Mouse (Mus musculus) Patski (cell line): ENCODE data around the gene Dlg5. TPM values are rescaled to one million over a fixed set of nuclear protein-coding genes. Genes with fewer than 3 reads are reported as not detected.

Experiments
- ATAC-seq: fragments of 100-300 bp; one replicate; pipeline ENCODE4 v1.8.0; 2021
- CTCF ChIA-PET: fragments of 350-600 bp; sonication (Branson Sonifier 250); formaldehyde crosslinking; loops from one replicate; lab custom pipeline; 2022; ENCODE audit warnings: inconsistent platforms; lab: Charles Lee
- POLR2A ChIA-PET: fragments of 350-600 bp; sonication (Branson Sonifier 250); formaldehyde crosslinking; loops from one replicate; lab custom pipeline; 2022; ENCODE audit warnings: antibody characterized with exemption, inconsistent platforms; lab: Charles Lee
- DNase-seq: peaks from one replicate; pipeline ENCODE4 v3.0.0-alpha.2; 2011; ENCODE audit warnings: low read depth, low spot score
- H3K27me3 ChIP-seq: fragments of 371-371 bp; one replicate; pipeline ENCODE4 v1.5.1; 2021
- CTCF ChIP-seq: fragments of 100-300 bp; IDR thresholded peaks from one replicate; pipeline ENCODE4 v1.5.1; 2021
- in situ Hi-C: fragments of 300-500 bp; cut with MboI; formaldehyde crosslinking; loops from 3 replicates; pipeline ENCODE4 v1.11.1; 2018; ENCODE audit warnings: low pct_unique_long_range_greater_than_20kb, mixed read lengths
- polyA plus RNA-seq: library from polyadenylated mRNA; unstranded; gene quantifications from one replicate; pipeline ENCODE4 v1.2.3, GENCODE M21; 2021

The Dlg5 gene
- polyA plus RNA-seq, 1 experiment from 2014 or later, result 71.3 TPM

- TF ChIP-seq CTCF, result no peak
- ATAC-seq (no peak), DNase-seq (no peak)
- ChIA-PET POLR2A (no interaction called here), CTCF (no interaction called here)
- in situ Hi-C loops, result loop anchor here (5.0 kb wide), 1 partner anchor 42 kb away; no protein-coding TSS in a partner anchor
- no peaks in the 10 kb centered on the region for H3K27me3 ChIP-seq
These were observed 44.9 kb downstream of the Dlg5 start for GRCm38 (mm10) chr14:24200771-24201170.

DNA sequence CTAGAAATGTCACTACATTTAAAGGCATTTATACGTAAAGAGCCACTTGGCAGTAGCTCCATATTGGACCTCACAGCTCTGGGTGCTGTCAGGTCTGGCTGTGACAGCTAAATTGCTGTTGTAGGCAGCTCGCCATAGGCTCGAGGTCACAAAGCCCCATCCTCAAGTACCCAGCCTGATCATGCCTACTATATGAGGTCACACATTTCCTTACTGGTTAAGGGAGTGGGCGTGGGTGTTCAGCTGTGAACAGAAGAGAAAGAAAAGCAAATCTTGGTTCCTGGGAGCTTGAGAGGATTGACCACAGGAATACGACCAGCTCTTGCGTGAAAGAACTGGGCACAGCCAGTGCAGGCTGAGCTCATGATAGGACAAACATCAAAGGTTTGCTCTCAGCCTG lies 46.0 kb downstream of the Dlg5 start:
- ChIA-PET CTCF (interaction anchor here (0.9 kb wide), 1 partner anchor 24 kb away, joined by 3 read pairs; no protein-coding TSS in a partner anchor), POLR2A (no interaction called here)
- TF ChIP-seq CTCF, result no peak
- no peaks in the 10 kb centered on the region for H3K27me3 ChIP-seq
- ATAC-seq (peak; percentile 89), DNase-seq (no peak)
- in situ Hi-C loops, result loop anchor here (5.0 kb wide), 1 partner anchor 43 kb away; no protein-coding TSS in a partner anchor

DNA sequence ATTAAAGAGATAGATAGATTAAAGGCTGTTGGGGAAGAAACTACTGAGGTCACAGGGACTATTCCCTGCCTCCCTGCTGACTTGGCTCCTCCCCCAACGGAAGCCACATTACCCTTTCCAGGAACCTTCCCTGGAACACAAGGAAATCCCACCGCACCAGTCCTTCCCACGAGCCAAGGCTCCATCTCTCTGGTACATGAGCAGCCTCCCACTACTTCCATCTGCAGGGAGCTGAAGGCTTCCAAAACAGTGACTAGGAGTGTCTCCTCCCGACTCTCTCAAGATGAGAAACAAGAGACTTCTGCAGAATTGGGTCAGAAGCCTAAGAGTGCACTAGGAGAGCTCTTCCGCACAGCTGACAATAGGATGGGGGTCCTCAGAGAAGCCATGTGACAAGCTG lies 47.9 kb downstream of the Dlg5 start:
- H3K27me3 ChIP-seq, result no peaks in the 10 kb centered on the region
- DNase-seq (no peak), ATAC-seq (no peak)
- CTCF ChIA-PET, result interaction anchor here (1.3 to 2.0 kb wide), 2 partner anchors 13 to 26 kb away, joined by 5 to 6 read pairs; no protein-coding TSS in a partner anchor
- in situ Hi-C loops, result no loop called here
- POLR2A ChIA-PET, result interaction anchor here (1.6 kb wide), 1 partner anchor 16 kb away, joined by 3 read pairs; no protein-coding TSS in a partner anchor
- no peak for TF ChIP-seq CTCF

DNA sequence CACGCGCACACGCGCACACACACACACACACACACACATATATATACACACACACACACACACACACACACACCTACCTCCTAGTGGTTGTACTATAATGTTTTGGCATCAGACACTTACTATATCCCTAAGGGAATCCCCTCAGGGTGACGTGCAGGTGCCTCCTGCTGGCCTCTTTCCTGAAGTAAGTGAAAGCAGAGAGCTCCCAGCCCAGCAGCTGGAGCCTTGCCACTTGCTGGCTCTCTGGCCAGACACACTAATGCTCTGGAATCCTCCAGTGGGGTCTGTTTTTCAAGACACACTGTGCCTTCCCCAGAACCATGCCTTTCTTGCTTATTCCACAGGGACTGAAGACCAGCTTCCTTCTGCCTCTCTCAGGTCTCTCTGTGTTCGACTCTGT lies 48.8 kb downstream of the Dlg5 start:
- in situ Hi-C loops, result no loop called here
- ChIA-PET CTCF (interaction anchor here (1.2 to 2.0 kb wide), 3 partner anchors 12 to 38 kb away, joined by 3 to 6 read pairs (median 5); no protein-coding TSS in a partner anchor), POLR2A (interaction anchor here (0.6 to 1.6 kb wide), 2 partner anchors 15 to 129 kb away, joined by 3 read pairs; no protein-coding TSS in a partner anchor)
- H3K27me3 ChIP-seq, result no peaks in the 10 kb centered on the region
- ATAC-seq (no peak), DNase-seq (peak; percentile 54)
- no peak for TF ChIP-seq CTCF

DNA sequence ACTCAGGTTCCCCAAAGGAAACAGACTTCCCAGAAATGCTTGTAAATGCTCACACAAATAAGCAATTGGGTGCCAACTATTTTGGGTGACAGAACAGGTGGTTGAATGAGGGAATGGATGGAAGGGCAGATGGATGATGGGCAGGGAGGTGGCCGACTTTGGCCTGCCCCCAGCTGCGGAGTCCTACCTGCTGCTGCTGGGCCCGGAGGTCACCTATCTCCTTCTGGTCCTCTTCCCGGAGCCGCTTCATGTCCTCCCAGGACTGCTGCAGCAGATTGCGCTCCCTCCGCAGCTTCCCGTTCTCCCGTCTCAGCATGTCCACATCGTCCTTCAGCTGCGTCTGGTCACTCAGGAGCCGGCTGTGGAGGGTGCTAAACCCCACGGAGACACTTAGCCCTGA lies 55.6 kb downstream of the Dlg5 start:
- CTCF ChIA-PET, result no interaction called here
- ATAC-seq, result no peak

DNA sequence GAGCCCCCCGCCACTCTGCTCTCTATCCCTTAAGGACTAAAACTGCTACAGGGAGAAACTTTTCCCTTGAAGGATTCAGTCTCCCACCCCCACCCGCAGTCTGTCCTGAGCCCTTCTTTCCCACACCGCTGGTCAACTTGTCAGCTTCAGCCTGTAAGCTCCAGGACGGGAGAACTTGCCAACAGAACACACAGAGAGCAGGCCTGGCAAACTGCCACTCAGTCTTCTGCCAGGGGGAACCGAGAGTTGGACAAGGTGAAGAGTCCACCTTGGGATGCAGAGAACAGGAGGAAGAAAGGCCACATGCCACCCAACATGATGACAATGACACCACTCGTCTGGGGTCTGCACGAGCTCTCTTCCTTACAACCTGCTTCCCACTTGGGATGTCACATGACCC lies 56.1 kb downstream of the Dlg5 start:
- no peak for DNase-seq
- TF ChIP-seq CTCF, result no peak
- ChIA-PET POLR2A (interaction anchor here (0.6 kb wide), 1 partner anchor 31 kb away, joined by 3 read pairs; no protein-coding TSS in a partner anchor), CTCF (no interaction called here)
- in situ Hi-C loops, result no loop called here
- H3K27me3 ChIP-seq, result no peaks in the 10 kb centered on the region
- ATAC-seq, result no peak

More for the DNA sequence above, 55.6 kb downstream of the Dlg5 start:
- in situ Hi-C loops, result no loop called here
- no peaks in the 10 kb centered on the region for H3K27me3 ChIP-seq
- TF ChIP-seq CTCF, result no peak
- DNase-seq, result no peak
- POLR2A ChIA-PET, result interaction anchor here (0.6 kb wide), 1 partner anchor 30 kb away, joined by 3 read pairs; no protein-coding TSS in a partner anchor

GRCm38 (mm10) chr14:24185514-24185913 lies 60.2 kb downstream of the Dlg5 start:
- H3K27me3 ChIP-seq, result no peaks in the 10 kb centered on the region
- in situ Hi-C loops, result no loop called here
- ATAC-seq (no peak), DNase-seq (no peak)
- TF ChIP-seq CTCF, result no peak
- POLR2A ChIA-PET, result no interaction called here
- CTCF ChIA-PET, result interaction anchor here (1.0 to 1.9 kb wide), 3 partner anchors 12 to 88 kb away, joined by 3 to 5 read pairs (median 3); no protein-coding TSS in a partner anchor

DNA sequence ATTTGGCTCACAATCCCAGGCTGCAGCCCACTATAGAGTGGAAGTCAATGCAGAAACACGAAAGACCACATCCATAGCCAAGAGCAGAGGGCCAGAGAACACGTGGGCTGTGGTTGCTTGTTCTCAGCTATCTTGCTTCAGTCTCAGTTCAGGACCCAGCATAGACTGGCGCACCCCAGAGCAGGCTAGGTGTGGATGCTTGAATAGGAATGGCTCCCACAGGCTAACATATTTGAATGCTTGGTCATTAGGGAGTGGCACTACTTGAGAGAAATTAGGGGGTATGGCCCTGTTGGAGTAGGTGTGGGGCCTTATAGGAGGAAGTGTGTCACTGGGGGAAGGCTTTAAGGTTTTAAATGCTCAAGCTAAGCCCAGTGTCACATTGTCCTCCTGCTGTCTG lies 62.8 kb downstream of the Dlg5 start:
- in situ Hi-C loops, result no loop called here

DNA sequence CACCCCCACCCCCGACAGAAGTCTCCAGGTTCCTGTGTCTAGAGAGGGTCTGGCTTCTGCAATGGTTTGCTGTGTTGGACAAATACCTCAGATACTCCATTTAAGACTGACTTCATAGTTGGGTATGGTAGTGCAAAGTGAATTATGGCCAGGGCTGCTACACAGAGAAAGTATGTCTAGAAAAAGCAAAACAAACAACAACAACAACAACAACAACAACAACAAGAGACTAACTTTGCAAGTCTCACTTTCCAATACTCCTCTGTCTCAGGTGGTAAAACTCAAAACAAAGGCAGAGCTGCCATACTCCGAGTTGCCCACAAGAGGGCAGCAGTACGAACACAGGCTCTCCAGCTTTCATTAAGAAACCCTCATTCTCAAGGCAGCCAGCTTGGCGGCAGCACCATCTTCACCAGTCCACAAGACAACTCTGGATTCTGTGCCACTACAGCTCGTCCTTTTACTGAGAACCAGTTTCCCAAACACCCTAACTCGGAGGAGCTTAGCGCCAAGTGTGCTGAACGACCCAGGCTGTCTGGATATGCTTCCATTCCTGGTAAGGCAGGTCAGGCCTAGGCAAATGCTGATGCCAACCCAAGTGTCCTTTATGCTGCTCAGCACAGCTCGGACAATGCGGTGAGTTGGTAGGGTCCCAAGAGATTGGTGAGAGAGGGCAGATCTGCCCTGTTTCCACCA lies 63.8 kb downstream of the Dlg5 start:
- TF ChIP-seq CTCF, result no peak
- ChIA-PET POLR2A (interaction anchor here (1.0 to 1.8 kb wide), 2 partner anchors 15 to 63 kb away, joined by 3 to 6 read pairs; partner anchors contain the start of gene Dlg5), CTCF (interaction anchor here (0.7 to 1.8 kb wide), 12 partner anchors 9 to 92 kb away, joined by 3 to 15 read pairs (median 4); no protein-coding TSS in a partner anchor)
- ATAC-seq (peak; percentile 51), DNase-seq (no peak)
- in situ Hi-C loops, result no loop called here
- no peaks in the 10 kb centered on the region for H3K27me3 ChIP-seq

More for the DNA sequence above, 62.8 kb downstream of the Dlg5 start:
- no peak for TF ChIP-seq CTCF
- H3K27me3 ChIP-seq, result no peaks in the 10 kb centered on the region
- DNase-seq (no peak), ATAC-seq (no peak)
- CTCF ChIA-PET, result interaction anchor here (1.3 to 1.8 kb wide), 5 partner anchors 40 to 91 kb away, joined by 4 to 15 read pairs (median 6); no protein-coding TSS in a partner anchor
- POLR2A ChIA-PET, result interaction anchor here (1.8 kb wide), 1 partner anchor 62 kb away, joined by 6 read pairs; the partner anchor contains the start of gene Dlg5

DNA sequence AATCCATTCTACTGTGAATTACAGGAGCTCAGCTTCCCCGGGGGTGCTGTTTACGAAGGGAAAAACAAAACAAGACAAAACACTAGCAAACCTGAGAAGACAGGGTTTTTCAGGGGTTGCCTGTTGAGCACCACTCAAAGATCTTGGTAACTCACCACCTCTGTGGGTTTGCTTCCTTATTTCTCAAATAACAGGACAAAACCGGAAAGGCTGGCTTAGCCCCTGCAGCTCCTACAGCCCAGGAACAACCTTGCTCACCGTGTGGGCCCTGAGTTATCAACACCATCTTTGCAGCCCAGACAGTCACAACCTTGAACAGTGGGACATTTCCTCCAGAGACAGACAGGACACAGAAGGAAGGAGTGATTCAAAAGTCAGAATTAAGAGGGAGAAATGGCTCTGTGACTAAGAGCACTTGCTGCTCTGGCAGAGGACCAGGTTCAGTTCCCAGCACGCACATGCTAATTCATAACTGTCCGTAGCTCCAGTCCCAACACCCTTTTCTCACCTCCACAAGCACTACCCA lies 66.2 kb downstream of the Dlg5 start:
- DNase-seq (no peak), ATAC-seq (no peak)
- CTCF ChIA-PET, result interaction anchor here (1.4 kb wide), 1 partner anchor 61 kb away, joined by 3 read pairs; no protein-coding TSS in a partner anchor
- no peak for TF ChIP-seq CTCF
- in situ Hi-C loops, result loop anchor here (5.0 kb wide), 2 partner anchors 37 to 93 kb away; no protein-coding TSS in a partner anchor
- H3K27me3 ChIP-seq, result no peaks in the 10 kb centered on the region
- POLR2A ChIA-PET, result interaction anchor here (0.7 kb wide), 1 partner anchor 29 kb away, joined by 4 read pairs; no protein-coding TSS in a partner anchor
